Mouse (Mus musculus) erythroblast, embryonic 14.5 days (primary cell): ENCODE measurements around the gene Unc45a. TPM values are rescaled to one million over a fixed set of nuclear protein-coding genes. Genes with fewer than 3 reads are reported as not detected.

Source experiments
- H3K27me3 ChIP-seq: 2 replicates; pipeline ENCODE4 v1.6.1; 2012; ENCODE audit warnings: inconsistent platforms; ENCODE audit not compliant: control insufficient read depth
- H3K36me3 ChIP-seq: 2 replicates; pipeline ENCODE4 v1.6.1; 2012; ENCODE audit warnings: mild to moderate bottlenecking, inconsistent platforms; ENCODE audit not compliant: control insufficient read depth
- H3K4me1 ChIP-seq: 2 replicates; pipeline ENCODE4 v1.6.1; 2012; ENCODE audit warnings: inconsistent platforms; ENCODE audit not compliant: control insufficient read depth
- H3K4me3 ChIP-seq: replicated peaks from 2 replicates; pipeline ENCODE3; 2012; ENCODE audit warnings: moderate library complexity, mild to moderate bottlenecking, inconsistent platforms
- H3K9me3 ChIP-seq: 2 replicates; pipeline ENCODE4 v1.6.1; 2012; ENCODE audit warnings: low read length, inconsistent platforms, mixed read lengths; ENCODE audit not compliant: control insufficient read depth
- GATA1 ChIP-seq: IDR thresholded peaks from 2 replicates; pipeline ENCODE4 v1.6.1; 2012; ENCODE audit warnings: low read length, inconsistent platforms, mixed read lengths
- TAL1 ChIP-seq: IDR thresholded peaks from 3 replicates; pipeline ENCODE4 v1.6.1; 2012; ENCODE audit warnings: low read length, inconsistent platforms, mixed read lengths
- polyA plus RNA-seq: library from polyadenylated mRNA; stranded (reverse); fragments of >175 nt; gene quantifications from 2 replicates; pipeline ENCODE4 v1.2.3, GENCODE M21; 2012

The Unc45a gene
- polyA plus RNA-seq: 1.5 and 2.7 TPM in 2 replicates

- TF ChIP-seq GATA1: no peak
- no peak for TF ChIP-seq TAL1
- Histone ChIP-seq H3K4me3 (peak within 1 kb of the TSS; percentile 71), H3K27me3 (no peaks in the 10 kb centered on the region), H3K4me1 (peaks cover 58% of the 10 kb centered on the region), H3K9me3 (no peaks in the 10 kb centered on the region), H3K36me3 (peaks cover 21% of the 10 kb centered on the region)
Measured at GRCm38 (mm10) chr7:80340793-80341192, at the start of gene Unc45a. Unc45a (minus strand) TSS chr7:80341005.

- H3K4me1 ChIP-seq: peaks cover 15% of the 10 kb centered on the region
- H3K27me3 ChIP-seq: peaks cover 42% of the 10 kb centered on the region
- peaks cover 27% of the 10 kb centered on the region for H3K36me3 ChIP-seq
- TF ChIP-seq TAL1 (no peak), GATA1 (no peak)
- no peaks in the 10 kb centered on the region; the same call in 1 of the 2 replicates for H3K9me3 ChIP-seq
- peak within 1 kb of the TSS; percentile 30 for H3K4me3 ChIP-seq
Measured at GRCm38 (mm10) chr7:80387633-80388543, 47.1 kb upstream of the Unc45a start, which contains the start of gene Fes. Fes (minus strand) TSS chr7:80387946.

GRCm38 (mm10) chr7:80387033-80387632 is 46.3 kb upstream of the Unc45a start:
- Histone ChIP-seq H3K4me1 (peaks cover 15% of the 10 kb centered on the region), H3K27me3 (peaks cover 42% of the 10 kb centered on the region), H3K9me3 (no peaks in the 10 kb centered on the region; the same call in 1 of the 2 replicates), H3K4me3 (peak overlapping the region; percentile 15), H3K36me3 (peaks cover 19% of the 10 kb centered on the region)
- TF ChIP-seq GATA1 (no peak), TAL1 (no peak)

- Histone ChIP-seq H3K27me3 (peaks cover 42% of the 10 kb centered on the region), H3K36me3 (peaks cover 13% of the 10 kb centered on the region), H3K9me3 (no peaks in the 10 kb centered on the region; the same call in 1 of the 2 replicates), H3K4me3 (peak overlapping the region; percentile 15), H3K4me1 (peaks cover 15% of the 10 kb centered on the region)
- TF ChIP-seq GATA1 (no peak), TAL1 (no peak)
Measured at GRCm38 (mm10) chr7:80386235-80386930, 45.6 kb upstream of the Unc45a start.

GRCm38 (mm10) chr7:80382919-80383318 is 42.1 kb upstream of the Unc45a start:
- Histone ChIP-seq H3K27me3 (peaks cover 25% of the 10 kb centered on the region), H3K36me3 (no peaks in the 10 kb centered on the region), H3K9me3 (no peaks in the 10 kb centered on the region; the same call in 1 of the 2 replicates), H3K4me1 (peaks cover 13% of the 10 kb centered on the region), H3K4me3 (no peak overlapping the region)
- TF ChIP-seq GATA1 (no peak), TAL1 (no peak)

- TF ChIP-seq TAL1 (no peak), GATA1 (no peak)
- Histone ChIP-seq H3K4me3 (no peak overlapping the region), H3K9me3 (no peaks in the 10 kb centered on the region), H3K4me1 (no peaks in the 10 kb centered on the region), H3K27me3 (no peaks in the 10 kb centered on the region), H3K36me3 (no peaks in the 10 kb centered on the region)
Measured at GRCm38 (mm10) chr7:80379531-80379930, 38.7 kb upstream of the Unc45a start.

- no peak for TF ChIP-seq TAL1
- no peak overlapping the region for H3K4me3 ChIP-seq
- no peaks in the 10 kb centered on the region for H3K36me3 ChIP-seq
- H3K9me3 ChIP-seq: no peaks in the 10 kb centered on the region
- no peaks in the 10 kb centered on the region for H3K4me1 ChIP-seq
- peaks cover 3% of the 10 kb centered on the region for H3K27me3 ChIP-seq
Measured at GRCm38 (mm10) chr7:80377471-80377870, 36.7 kb upstream of the Unc45a start.

GRCm38 (mm10) chr7:80376192-80376591 is 35.4 kb upstream of the Unc45a start:
- H3K4me3 ChIP-seq: no peak overlapping the region
- peaks cover 16% of the 10 kb centered on the region for H3K27me3 ChIP-seq
- H3K9me3 ChIP-seq: no peaks in the 10 kb centered on the region
- peaks cover 5% of the 10 kb centered on the region for H3K4me1 ChIP-seq
- H3K36me3 ChIP-seq: no peaks in the 10 kb centered on the region
- TF ChIP-seq TAL1: no peak
- TF ChIP-seq GATA1: no peak
